Mouse (Mus musculus): ENCODE measurements at regions not wholly inside any gene's neighbourhood (a gene's known extent, or its start where the extent isn't known, plus 50 kb on each side); places are given as distances from the start of the nearest gene placed in this dataset.

GRCm38 (mm10) chr4:69973566-69973965 is 436.7 kb downstream of the Cdk5rap2 start:
- DNase-seq (ENCODE audit: low spot score in 2 of 2), result no peak

- DNase-seq (ENCODE audit: low spot score in 2 of 2), result no peak
Measured at GRCm38 (mm10) chr4:69971721-69972120, 438.5 kb downstream of the Cdk5rap2 start.

DNA sequence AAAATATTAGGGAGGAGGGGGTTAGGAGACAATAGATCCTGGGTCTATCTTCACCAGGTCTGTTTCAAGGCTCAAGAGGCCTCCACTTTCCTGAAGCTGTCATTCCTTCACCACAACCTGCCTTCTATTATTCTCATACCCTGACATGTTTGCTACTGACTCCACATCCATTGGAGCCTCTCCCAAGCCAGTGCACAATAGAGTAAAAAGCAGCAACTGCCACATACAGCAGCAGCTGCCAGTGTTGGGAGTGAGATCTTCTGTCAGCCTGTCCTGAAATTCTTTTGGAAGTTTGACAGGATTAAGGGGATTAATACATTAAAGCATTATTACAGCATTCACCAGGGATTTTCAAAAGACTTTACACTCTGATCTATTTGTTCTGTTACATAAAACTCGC is 441.8 kb downstream of the Cdk5rap2 start:
- no peak for DNase-seq (ENCODE audit: low spot score in 2 of 2)

Measured in heart, adult 9 months (tissue).